Mouse (Mus musculus): ENCODE measurements at regions not wholly inside any gene's neighbourhood (a gene's known extent, or its start where the extent isn't known, plus 50 kb on each side); places are given as distances from the start of the nearest gene placed in this dataset.
A peak's percentile ranks its signal among the peaks of the same experiment; 100 is the strongest.
"Not testable (repeated sequence)": the region's sequence is repeated elsewhere in the genome, so short reads cannot be mapped to it uniquely, and the experiment has no call there.

DNA sequence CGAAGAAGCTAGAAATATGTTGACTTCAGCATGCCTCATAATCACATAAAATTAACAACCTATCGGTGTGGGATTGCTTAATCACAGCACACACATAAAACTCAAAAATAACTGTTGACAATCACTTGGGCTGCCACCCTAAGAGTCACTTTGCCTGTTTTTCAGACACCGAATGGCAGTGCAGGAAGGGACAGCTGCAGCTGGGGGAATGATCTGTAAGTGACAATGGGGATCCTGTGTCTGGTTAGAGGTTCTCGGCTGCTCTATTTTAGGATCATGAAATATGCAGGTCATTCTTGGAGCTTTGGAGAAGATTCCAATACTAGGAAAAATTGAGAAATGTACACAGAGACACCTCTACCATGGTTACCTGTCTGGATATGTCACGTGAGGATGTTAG is 54.4 kb upstream of the Tcf12 start:
- DNase-seq (ENCODE audit: low spot score in 2 of 2): no peak

DNA sequence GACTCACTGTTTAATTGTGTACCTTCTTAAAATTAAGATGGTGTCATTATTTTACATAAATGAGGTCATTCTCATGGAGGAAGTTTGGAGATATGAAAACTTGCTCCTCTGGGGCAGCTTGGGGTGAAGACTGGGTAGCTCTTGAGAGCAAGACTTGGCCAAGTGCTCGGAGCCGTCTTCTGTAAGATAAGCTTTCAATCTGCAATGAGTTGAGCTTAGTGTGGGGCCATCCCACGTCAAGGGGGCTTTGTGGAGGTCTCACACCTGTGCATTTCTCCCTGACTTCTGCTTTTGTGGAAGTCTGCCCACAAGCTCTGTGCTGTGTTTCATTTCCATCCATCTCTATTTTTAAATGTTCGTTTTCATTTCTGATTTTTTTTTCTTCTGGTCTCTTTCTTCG is 54.9 kb upstream of the Tcf12 start:
- no peak for DNase-seq (ENCODE audit: low spot score in 2 of 2)

DNA sequence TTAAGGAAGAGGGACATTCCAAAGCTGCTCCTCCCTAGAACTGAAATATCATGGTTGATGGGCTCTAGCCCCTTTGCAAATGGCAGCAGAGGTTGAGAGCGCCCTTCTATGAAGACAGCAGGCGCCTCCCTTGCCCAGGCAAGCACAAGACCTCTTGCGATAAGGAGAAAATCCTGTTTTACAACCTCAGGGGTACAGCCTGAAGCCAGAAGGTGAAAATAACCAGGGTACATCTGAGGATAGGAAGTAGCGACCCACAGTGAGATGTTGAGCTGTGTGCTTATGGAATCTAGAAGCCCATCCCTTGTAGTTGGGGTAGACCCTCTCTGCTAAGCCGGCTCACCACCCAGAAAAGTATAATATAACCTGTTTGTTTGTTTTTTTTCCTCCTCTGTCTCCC is 57.6 kb upstream of the Tcf12 start:
- no peak for DNase-seq (ENCODE audit: low spot score in 2 of 2)

DNA sequence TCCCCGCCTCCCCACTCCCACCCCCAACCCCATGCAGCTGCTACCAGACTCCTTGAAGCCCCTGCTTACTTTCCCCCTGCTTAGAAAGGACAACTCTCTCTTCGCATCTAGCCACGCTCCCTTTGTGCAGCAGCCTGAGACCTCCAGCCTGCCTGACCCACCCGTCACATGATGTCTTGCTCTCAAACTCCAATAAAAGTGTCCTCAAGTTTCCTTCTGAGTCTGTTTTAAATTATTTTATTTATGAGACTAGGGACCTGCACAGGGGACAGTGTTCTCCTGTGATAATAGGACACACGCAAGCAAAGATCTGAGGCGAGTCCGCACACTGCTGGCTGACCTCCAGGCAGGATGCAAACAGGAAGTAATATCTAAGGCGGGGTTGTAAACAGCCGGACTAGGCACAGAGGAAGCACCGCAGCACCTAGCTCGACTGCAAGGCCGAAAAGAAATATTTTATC is 58.1 kb upstream of the Tcf12 start:
- no peak for DNase-seq (ENCODE audit: low spot score in 2 of 2)

DNA sequence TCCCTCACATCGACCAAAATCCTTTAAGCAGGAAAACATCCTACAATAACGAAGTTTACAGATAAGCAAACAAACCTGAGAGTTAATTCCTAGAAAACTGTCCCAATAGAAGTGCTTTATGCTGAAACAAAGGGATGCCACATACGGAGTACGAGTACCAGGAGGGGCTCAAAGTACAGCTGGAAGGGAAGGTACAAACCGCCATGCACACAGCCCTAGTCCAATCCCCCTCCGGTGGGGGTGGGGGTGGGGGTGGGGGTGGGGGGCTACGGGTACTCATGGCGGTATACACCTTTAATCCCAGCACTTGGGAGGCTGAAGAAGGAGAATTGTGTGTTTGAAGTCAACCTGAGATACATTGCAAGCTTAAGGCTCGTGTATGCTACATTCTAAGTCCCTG is 58.6 kb upstream of the Tcf12 start:
- no peak for DNase-seq (ENCODE audit: low spot score in 2 of 2)

DNA sequence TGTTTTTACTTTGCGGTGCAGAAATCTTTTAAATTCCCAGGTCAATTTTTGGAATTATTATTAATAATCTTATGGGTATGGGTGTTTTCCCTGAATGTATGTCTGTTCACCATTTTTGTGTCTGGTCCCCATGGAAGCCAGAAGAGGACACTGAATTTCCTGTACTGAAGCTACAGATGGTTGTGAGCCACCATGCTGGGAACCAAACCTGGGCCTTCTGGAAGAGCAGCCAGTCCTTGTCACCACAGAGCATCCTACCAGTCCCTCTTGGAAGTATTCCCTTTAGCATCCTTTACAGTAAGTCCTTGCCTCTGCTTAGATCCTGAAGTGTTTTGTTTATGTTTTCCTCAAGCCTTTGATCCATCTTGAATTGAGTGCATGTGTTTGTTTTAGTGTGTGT is 60.7 kb upstream of the Tcf12 start:
- DNase-seq (ENCODE audit: low spot score in 2 of 2): no peak

DNA sequence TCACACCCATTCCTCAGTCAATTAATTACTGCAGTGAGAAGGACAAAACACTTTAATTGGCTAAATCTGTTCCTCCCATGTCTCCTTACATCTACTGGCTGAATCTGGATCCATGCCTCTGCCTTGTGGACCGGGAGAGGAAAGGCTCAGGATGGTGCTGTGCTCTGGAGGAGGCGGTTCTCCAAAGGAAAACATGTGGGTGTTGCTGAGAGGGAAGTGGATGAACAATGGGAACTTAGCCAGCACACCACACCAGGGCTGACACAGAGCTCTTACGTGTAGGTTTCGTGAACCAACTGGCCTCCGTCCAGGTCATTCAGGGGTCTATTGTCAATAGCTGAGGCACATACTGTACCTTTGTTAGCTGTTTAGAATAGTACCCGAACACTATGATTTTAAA is 69.3 kb upstream of the Tcf12 start:
- DNase-seq (ENCODE audit: low spot score in 2 of 2): no peak

DNA sequence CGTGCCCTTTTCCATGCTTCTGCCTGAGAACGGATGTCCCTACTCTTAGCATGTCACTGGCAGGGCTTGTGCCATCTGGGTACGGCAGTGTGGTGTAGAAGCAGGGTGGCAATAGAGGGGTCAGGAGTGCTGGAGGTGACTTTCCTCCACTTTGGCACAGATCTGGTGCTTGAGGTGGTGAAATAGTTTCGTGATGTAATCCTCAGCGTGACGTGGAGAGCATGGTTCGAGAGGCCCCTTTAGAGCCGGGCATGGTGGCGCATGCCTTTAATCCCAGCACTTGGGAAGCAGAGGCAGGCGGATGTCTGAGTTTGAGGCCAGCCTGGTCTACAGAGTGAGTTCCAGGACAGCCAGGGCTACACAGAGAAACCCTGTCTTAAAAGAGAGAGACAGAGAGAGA is 71.7 kb upstream of the Tcf12 start:
- DNase-seq (ENCODE audit: low spot score in 2 of 2): no peak

DNA sequence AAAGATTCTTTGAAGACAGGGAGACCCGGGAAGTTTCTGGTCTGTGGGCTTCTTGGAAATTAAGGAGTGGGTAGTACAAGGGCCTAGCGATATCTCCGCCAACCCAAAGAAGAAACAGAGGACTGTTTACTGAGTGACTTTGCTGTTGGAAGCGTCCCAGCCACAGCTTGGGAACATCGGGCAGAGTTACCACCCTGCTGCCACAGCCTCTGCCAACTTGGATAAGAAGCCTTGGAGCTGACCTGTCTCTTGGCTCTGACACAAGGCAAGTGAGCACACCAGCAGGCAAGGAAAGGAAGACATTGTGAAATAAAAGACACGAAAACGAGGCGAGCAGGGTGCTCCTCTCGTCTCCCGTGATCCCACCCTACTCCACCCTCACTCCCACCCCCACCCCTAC is 72.3 kb upstream of the Tcf12 start:
- no peak for DNase-seq (ENCODE audit: low spot score in 2 of 2)

DNA sequence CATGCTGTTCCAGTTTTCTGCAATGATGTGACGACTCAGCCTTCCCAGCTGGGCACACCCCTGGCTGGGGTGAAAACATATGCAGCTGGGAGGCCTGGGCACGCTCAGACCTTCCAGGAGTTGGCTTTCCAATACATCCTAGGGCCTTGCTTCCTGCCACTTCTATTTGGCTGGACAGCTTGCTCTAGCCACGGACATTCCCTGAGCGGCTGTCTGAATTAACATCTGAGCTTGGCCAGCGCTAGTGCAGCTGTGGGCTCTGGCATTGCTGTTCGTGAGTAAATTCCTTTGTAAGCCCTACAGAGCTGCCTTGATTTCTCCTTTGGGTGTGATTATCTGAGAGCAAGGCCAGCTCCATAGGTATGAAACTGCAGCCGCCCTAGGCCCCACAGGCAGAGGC is 78.2 kb upstream of the Tcf12 start:
- DNase-seq (ENCODE audit: low spot score in 2 of 2): no peak

DNA sequence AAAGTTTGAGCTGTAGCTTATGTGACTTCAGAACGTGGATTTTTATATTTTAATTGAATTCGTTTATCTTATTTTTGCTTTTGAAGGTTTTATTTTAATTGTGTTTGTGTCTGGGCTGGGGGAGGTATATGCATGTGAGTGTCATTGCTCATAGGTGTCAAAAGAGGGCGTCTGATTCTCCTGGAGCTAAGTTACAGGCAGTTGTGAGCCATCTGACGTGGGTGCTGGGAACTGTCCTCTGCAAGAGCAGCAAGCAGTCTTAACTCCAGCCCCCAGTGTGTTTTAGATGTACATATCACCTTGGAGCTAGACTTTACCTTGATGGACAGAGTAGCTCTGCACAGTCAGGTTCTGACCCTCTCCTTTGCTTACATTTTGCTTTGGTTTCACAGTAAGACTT is 79.0 kb upstream of the Tcf12 start:
- DNase-seq (ENCODE audit: low spot score in 2 of 2): no peak

DNA sequence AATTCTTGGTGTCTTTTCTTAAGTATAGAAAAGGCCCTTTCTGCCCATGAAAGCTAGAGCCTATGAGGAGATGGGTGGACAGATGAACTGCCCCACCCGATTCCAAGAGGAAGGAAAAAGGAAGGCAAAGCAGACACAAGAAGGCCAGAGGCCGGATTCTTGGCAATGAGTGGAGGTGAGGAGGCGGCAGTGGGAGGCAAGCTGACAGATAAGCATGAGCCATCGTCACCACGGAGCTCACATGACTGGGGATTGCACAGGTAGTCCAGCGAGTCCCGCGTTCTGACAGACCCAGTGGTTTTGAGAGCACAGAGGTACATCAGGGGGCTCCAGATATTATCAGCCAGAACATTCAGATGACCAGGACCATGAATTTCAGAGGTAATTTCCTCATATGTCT is 79.4 kb upstream of the Tcf12 start:
- DNase-seq (ENCODE audit: low spot score in 2 of 2): no peak

DNA sequence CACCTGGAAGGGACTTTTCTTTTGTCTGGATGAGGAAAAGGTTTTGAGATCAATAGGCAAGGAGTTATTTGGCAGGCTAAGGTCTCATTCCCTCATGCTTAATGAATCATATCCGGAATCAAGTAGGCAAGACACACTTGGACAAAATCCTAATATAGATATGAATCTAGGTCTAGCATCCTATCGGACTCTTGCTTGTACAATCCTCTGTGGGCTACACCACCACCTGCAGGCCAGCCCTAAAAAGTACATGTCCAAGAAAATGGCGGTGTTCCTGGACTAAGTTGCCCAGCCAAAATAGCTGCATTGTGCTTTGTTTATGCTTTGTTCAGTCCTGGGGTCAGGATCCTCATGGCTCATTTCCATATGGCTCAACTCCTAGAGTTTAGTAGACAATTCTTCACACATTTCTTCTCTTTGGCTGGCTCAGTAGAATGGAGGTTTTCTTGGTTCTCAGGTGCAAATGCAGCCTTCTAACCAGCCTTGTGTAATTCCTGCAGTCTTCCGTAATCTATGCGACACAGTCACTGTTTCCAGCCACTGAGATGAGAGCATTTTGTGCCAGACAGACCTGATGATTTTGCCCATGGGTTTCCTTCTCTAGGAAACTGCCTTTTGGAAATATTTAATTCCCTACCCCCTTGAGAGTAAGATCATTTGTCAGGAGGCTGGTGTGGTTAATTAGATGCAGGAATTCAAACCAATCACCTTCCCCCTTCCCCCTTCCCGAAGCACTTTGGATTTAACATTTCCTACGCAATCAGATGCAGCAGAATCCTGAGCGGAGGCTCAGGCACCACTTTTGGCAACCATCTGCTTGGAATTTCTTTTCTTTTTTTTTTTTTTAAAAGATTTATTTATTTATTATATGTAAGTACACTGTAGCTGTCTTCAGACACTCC is 80.6 kb upstream of the Tcf12 start:
- peak; percentile 49 for DNase-seq (ENCODE audit: low spot score in 2 of 2)

DNA sequence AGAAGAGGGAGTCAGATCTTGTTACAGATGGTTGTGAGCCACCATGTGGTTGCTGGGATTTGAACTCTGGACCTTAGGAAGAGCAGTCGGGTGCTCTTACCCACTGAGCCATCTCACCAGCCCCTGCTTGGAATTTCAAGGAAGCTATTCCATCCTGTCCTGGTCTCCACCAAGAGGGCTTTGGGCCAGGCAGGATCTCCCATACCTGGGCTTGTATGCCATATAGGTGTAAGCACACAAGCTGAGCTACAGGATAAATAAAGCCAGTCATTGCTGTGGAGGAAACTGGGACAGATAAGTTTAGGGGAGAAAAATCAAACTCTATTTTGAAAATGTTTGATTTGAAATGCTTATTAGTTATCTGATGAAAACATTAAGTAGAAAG is 81.3 kb upstream of the Tcf12 start:
- not testable (repeated sequence) for DNase-seq (ENCODE audit: low spot score in 2 of 2)

DNA sequence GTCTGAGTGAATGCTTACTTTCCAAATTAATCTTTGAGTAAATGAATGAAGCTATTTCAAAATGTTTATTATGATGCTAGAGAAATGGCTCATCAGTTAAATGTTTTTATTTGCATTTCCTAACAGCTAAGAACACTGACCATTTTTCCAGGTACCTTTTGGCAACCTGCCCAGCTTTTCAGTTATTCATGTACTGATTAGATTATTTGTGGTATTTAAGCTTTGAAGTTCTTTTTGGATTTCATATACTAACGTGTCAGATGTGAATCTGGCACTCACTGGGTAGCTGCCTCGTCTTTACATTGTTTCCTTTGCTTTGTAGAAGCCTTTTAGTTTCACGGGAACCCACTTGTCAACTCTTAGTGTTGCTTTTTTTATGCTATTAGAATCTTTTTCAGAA is 79.3 kb upstream of the Zfp280d start:
- no peak for DNase-seq (ENCODE audit: low spot score in 2 of 2)

DNA sequence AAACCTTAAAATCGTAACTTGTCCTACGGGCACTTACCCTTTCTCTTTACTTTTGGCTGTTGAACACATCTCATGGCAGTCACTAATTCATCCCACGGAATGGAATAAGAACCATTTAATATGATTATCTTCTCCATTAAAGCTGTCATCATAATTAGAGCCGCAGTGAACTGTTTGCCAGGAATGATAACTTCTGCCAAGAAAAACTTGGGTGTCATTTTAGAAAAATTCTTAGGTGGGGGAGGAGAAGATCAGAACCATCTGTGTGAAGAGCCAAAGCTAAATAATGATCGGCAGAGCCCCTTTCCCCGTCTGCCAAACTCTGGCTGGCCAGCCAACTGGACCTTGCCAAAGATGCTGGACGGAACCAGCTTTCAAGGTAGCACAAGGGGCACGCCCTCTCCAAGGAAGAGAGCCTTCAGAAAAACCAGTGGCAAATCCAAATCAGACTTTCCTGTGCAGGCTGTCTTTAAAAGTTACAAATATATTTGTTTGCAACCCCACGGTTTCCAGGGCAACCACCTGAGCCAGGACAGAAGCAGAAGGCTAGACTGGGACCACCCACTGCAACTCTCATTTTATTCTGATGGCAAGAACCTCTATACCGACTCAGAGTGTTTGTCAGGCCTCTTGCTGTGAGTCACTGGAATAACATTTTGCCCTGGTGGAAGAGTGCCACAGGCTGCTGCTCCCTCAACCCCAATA is 77.9 kb upstream of the Zfp280d start:
- peak; percentile 54 to 56 for DNase-seq (ENCODE audit: low spot score in 2 of 2)

DNA sequence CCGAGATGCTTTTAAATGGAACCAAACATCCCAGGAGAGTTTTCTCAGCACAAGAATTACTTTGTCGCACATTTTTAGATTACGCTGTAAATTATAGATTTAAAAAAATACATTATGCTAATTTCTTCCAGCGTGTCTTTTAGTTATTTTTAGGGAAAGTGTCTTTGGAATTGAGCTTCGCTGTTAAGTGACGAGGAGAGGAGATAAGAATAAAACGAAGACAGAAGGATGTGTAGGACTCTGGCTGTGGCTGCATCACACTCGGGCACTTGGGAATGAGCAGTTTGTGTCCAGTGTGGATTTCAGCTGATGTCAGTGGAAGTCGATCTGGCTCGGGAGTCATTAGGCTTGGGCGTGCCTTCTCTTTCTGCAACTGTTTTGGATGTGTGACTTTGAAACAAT is 77.3 kb upstream of the Zfp280d start:
- no peak for DNase-seq (ENCODE audit: low spot score in 2 of 2)

DNA sequence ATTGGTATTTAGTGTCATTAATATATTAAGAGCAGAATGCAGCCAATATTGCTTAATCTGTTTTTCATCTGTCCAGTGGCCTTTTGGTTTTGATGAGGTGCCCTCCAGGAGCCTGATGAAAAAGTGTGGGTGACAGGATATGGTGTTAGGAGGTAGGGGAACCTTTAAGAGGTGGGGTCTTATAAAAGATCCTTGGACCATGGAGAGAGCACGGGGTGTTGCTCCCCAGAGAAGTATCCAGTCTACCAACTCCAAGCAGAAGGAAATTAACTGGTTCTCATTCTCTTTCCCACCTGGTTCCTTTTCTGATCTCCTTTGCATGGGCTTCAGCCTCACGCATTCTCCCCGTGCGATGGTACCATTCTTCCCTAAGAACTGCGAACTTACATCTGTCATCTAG is 75.7 kb upstream of the Zfp280d start:
- DNase-seq (ENCODE audit: low spot score in 2 of 2): no peak

DNA sequence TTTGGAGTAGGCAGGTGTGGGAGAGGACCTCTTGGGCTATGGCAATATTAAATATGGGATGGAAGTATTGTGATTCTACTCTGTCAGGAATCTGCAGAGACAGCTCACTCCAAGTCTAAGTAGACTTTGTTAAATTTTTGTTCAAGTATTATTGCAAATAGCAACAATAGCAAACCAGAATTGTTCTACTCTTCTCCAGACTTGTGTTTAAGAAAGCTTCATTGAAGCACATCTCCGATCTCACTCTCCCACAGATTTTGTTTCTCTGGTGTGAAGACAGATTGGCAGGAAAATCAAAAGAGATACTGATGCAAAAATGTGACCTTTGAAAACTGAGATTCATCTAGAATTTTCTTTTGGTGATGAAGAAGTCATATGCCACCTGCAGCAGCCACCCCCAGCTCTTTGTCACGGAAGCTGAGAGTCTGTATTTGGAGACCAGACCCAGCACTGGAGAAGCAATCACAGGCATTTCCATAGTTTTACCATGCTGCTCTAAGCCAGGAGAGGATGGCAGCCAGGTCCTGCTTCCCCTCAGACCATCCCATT is 70.2 kb upstream of the Zfp280d start:
- DNase-seq (ENCODE audit: low spot score in 2 of 2): no peak

DNA sequence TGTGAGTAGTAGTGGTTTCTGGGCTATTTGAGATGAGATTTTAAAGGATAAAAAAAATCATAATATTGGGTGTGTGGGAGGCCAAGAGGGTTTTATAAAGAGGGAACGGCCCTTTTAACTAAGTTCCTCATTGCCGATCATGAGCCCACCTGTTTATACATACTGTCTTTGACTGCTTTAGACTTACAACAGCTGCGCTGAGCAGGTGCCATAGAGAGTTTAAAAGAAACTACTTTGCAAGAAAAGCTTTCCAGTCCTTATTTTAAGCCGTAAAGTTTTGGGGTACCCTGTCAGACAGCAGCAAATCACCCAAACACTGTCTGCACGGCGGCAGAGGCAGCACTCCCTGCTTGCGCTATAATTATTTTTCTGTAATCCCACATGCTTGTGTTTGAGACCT is 68.8 kb upstream of the Zfp280d start:
- no peak for DNase-seq (ENCODE audit: low spot score in 2 of 2)

DNA sequence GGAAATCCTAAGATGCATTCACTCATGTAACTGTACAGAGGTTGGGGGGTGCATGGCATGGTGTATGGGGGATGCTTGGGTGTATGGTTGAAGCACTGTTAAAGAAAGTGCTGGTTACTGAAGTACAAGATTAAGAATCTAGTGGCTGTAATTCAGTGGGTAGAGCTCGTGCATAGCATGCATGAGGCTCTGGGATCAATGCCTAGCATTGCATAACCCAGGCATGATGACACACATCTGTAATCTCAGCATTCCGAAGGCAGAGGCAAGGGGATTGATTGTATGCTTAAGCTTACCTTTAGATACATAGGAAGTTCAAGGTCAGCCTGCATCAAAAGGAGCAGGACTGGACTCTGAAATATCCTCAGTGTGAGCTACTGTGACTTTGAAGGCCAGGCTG is 67.7 kb upstream of the Zfp280d start:
- no peak for DNase-seq (ENCODE audit: low spot score in 2 of 2)

DNA sequence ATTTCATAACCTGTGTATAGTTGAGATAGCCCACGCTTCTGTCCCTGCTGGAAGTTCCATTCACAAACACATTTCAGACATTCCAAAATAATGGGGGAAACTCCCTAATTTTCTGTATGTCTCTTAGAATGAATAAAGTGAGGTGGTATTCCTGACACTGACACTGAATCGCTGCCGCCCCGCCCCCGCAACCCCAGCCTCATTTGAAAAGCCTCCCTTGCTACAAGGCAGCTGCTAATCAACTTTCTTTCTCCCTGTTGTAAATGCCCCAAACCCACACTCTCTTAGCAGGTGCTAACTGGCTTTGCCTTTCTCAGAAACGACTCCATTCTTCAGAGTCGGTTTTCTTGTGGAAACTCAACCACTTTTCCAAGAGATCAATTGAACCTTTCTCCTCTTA is 66.4 kb upstream of the Zfp280d start:
- no peak for DNase-seq (ENCODE audit: low spot score in 2 of 2)

Data from layer of hippocampus, adult 8-10 months (tissue).